Mouse (Mus musculus): ENCODE data around the gene Sept3. TPM values are rescaled to one million over a fixed set of nuclear protein-coding genes. Genes with fewer than 3 reads are reported as not detected.

Gene Sept3
- polyA plus RNA-seq, 1 experiment from 2014 or later: 4.1 TPM

- H3K4me2 ChIP-seq (ENCODE audit: low read depth, low read length): no peak overlapping the region
- no peak overlapping the region for H3K9ac ChIP-seq (ENCODE audit: low read length)
- no peaks in the 10 kb centered on the region for H3K36me3 ChIP-seq (ENCODE audit: control insufficient read depth, insufficient read depth)
- ATAC-seq (replicated peaks; ENCODE audit: extremely low read depth, insufficient read depth, low FRiP score): no peak
- H3K9me3 ChIP-seq (replicated peaks; ENCODE audit: control insufficient read depth, low read length): no peaks in the 10 kb centered on the region
- WGBS: 49% methylated on average over 12 of the region's 12 CpGs
- H3K27ac ChIP-seq (ENCODE audit: low read length): no peak overlapping the region
- no peaks in the 10 kb centered on the region for H3K27me3 ChIP-seq (ENCODE audit: control insufficient read depth, insufficient read depth, low read length)
- H3K4me3 ChIP-seq (ENCODE audit: low read length): no peak overlapping the region
- peaks cover under 1% of the 10 kb centered on the region; the same call in 1 of the 2 replicates for H3K4me1 ChIP-seq (ENCODE audit: control insufficient read depth, insufficient read depth, low read length)
These were observed 11.5 kb downstream of the Sept3 start for GRCm38 (mm10) chr15:82286157-82286556.

GRCm38 (mm10) chr15:82290252-82290651, 15.6 kb downstream of the Sept3 start:
- ATAC-seq (replicated peaks; ENCODE audit: extremely low read depth, insufficient read depth, low FRiP score): no peak
- no peaks in the 10 kb centered on the region for H3K9me3 ChIP-seq (replicated peaks; ENCODE audit: control insufficient read depth, low read length)
- no peaks in the 10 kb centered on the region for H3K36me3 ChIP-seq (ENCODE audit: control insufficient read depth, insufficient read depth)
- no peak overlapping the region for H3K9ac ChIP-seq (ENCODE audit: low read length)
- H3K4me3 ChIP-seq (ENCODE audit: low read length): no peak overlapping the region
- H3K4me1 ChIP-seq (ENCODE audit: control insufficient read depth, insufficient read depth, low read length): peaks cover 9% of the 10 kb centered on the region
- H3K4me2 ChIP-seq (ENCODE audit: low read depth, low read length): no peak overlapping the region
- no peak overlapping the region for H3K27ac ChIP-seq (ENCODE audit: low read length)
- 85% methylated on average over 7 of the region's 7 CpGs for WGBS
- H3K27me3 ChIP-seq (ENCODE audit: control insufficient read depth, insufficient read depth, low read length): no peaks in the 10 kb centered on the region

GRCm38 (mm10) chr15:82292851-82293250, 18.2 kb downstream of the Sept3 start:
- Histone ChIP-seq H3K36me3 (ENCODE audit: control insufficient read depth, insufficient read depth) (no peaks in the 10 kb centered on the region), H3K4me1 (ENCODE audit: control insufficient read depth, insufficient read depth, low read length) (peaks cover 9% of the 10 kb centered on the region), H3K9ac (ENCODE audit: low read length) (no peak overlapping the region), H3K27me3 (ENCODE audit: control insufficient read depth, insufficient read depth, low read length) (no peaks in the 10 kb centered on the region), H3K9me3 (replicated peaks; ENCODE audit: control insufficient read depth, low read length) (no peaks in the 10 kb centered on the region), H3K4me2 (ENCODE audit: low read depth, low read length) (peak overlapping the region; percentile 25; the same call in 1 of the 2 replicates), H3K4me3 (ENCODE audit: low read length) (no peak overlapping the region), H3K27ac (ENCODE audit: low read length) (no peak overlapping the region)
- 21% methylated on average over 5 of the region's 5 CpGs for WGBS
- ATAC-seq (replicated peaks; ENCODE audit: extremely low read depth, insufficient read depth, low FRiP score): no peak

- no peak for ATAC-seq (replicated peaks; ENCODE audit: extremely low read depth, insufficient read depth, low FRiP score)
- H3K27me3 ChIP-seq (ENCODE audit: control insufficient read depth, insufficient read depth, low read length): no peaks in the 10 kb centered on the region
- H3K4me1 ChIP-seq (ENCODE audit: control insufficient read depth, insufficient read depth, low read length): peaks cover 9% of the 10 kb centered on the region
- H3K4me2 ChIP-seq (ENCODE audit: low read depth, low read length): peak overlapping the region; percentile 25; the same call in 1 of the 2 replicates
- H3K4me3 ChIP-seq (ENCODE audit: low read length): no peak overlapping the region
- no peaks in the 10 kb centered on the region for H3K36me3 ChIP-seq (ENCODE audit: control insufficient read depth, insufficient read depth)
- no peak overlapping the region for H3K9ac ChIP-seq (ENCODE audit: low read length)
- 9% methylated on average over 7 of the region's 7 CpGs for WGBS
- no peaks in the 10 kb centered on the region for H3K9me3 ChIP-seq (replicated peaks; ENCODE audit: control insufficient read depth, low read length)
- no peak overlapping the region for H3K27ac ChIP-seq (ENCODE audit: low read length)
These were observed 18.6 kb downstream of the Sept3 start for GRCm38 (mm10) chr15:82293271-82293711.

DNA sequence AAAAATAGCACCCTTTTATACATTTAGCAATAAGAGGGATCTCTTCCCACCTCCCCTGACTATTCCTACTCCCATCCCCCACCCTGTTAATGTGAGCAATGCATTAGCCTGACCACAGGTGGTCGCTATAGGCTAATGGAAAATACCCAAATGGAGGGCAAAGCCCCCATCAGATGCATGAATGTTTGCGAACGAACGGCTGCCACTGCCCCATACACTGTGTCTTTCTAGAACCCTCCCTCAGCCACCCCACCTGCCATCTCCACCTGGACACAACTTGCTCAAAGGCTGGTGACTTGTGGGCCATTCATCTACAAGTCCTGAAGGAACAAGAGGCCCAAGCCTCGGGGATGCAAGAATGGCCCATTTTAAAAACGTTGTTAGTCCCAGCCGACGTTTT, 19.4 kb downstream of the Sept3 start:
- ATAC-seq (replicated peaks; ENCODE audit: extremely low read depth, insufficient read depth, low FRiP score): 0 out of 2 replicates have a peak, but pooled peaks have one; percentile 23
- WGBS: 40% methylated on average over 8 of the region's 8 CpGs
- no peak overlapping the region for H3K4me3 ChIP-seq (ENCODE audit: low read length)

GRCm38 (mm10) chr15:82298764-82299561, 24.3 kb downstream of the Sept3 start, which contains the start of gene Wbp2nl:
Gene Wbp2nl (plus strand): TSS chr15:82298954.
- ATAC-seq (replicated peaks; ENCODE audit: extremely low read depth, insufficient read depth, low FRiP score): no peak
- Histone ChIP-seq H3K4me2 (ENCODE audit: low read depth, low read length) (peak within 1 kb of the TSS; percentile 31; the same call in 1 of the 2 replicates), H3K9me3 (replicated peaks; ENCODE audit: control insufficient read depth, low read length) (no peaks in the 10 kb centered on the region)

More for the DNA sequence above, 19.4 kb downstream of the Sept3 start:
- Histone ChIP-seq H3K4me2 (ENCODE audit: low read depth, low read length) (no peak overlapping the region), H3K9ac (ENCODE audit: low read length) (no peak overlapping the region), H3K27me3 (ENCODE audit: control insufficient read depth, insufficient read depth, low read length) (no peaks in the 10 kb centered on the region), H3K4me1 (ENCODE audit: control insufficient read depth, insufficient read depth, low read length) (peaks cover 9% of the 10 kb centered on the region), H3K27ac (ENCODE audit: low read length) (no peak overlapping the region), H3K9me3 (replicated peaks; ENCODE audit: control insufficient read depth, low read length) (no peaks in the 10 kb centered on the region), H3K36me3 (ENCODE audit: control insufficient read depth, insufficient read depth) (no peaks in the 10 kb centered on the region)

GRCm38 (mm10) chr15:82307107-82307506, 32.4 kb downstream of the Sept3 start:
- no peak for ATAC-seq (replicated peaks; ENCODE audit: extremely low read depth, insufficient read depth, low FRiP score)
- no peaks in the 10 kb centered on the region for H3K9me3 ChIP-seq (replicated peaks; ENCODE audit: control insufficient read depth, low read length)
- H3K36me3 ChIP-seq (ENCODE audit: control insufficient read depth, insufficient read depth): no peaks in the 10 kb centered on the region
- no peaks in the 10 kb centered on the region for H3K4me1 ChIP-seq (ENCODE audit: control insufficient read depth, insufficient read depth, low read length)
- H3K27ac ChIP-seq (ENCODE audit: low read length): no peak overlapping the region
- H3K27me3 ChIP-seq (ENCODE audit: control insufficient read depth, insufficient read depth, low read length): no peaks in the 10 kb centered on the region
- 66% methylated on average over 3 of the region's 3 CpGs for WGBS
- H3K9ac ChIP-seq (ENCODE audit: low read length): no peak overlapping the region
- H3K4me2 ChIP-seq (ENCODE audit: low read depth, low read length): no peak overlapping the region
- H3K4me3 ChIP-seq (ENCODE audit: low read length): no peak overlapping the region

More at GRCm38 (mm10) chr15:82298764-82299561, 24.3 kb downstream of the Sept3 start, which contains the start of gene Wbp2nl:
- Histone ChIP-seq H3K9ac (ENCODE audit: low read length) (no peak within 1 kb of the TSS), H3K36me3 (ENCODE audit: control insufficient read depth, insufficient read depth) (no peaks in the 10 kb centered on the region), H3K27ac (ENCODE audit: low read length) (no peak within 1 kb of the TSS), H3K27me3 (ENCODE audit: control insufficient read depth, insufficient read depth, low read length) (no peaks in the 10 kb centered on the region), H3K4me3 (ENCODE audit: low read length) (no peak within 1 kb of the TSS), H3K4me1 (ENCODE audit: control insufficient read depth, insufficient read depth, low read length) (no peaks in the 10 kb centered on the region)
- 43% methylated on average over 39 of the region's 39 CpGs for WGBS

GRCm38 (mm10) chr15:82308416-82308815, 33.7 kb downstream of the Sept3 start:
- H3K9ac ChIP-seq (ENCODE audit: low read length): no peak overlapping the region
- H3K4me2 ChIP-seq (ENCODE audit: low read depth, low read length): no peak overlapping the region
- H3K36me3 ChIP-seq (ENCODE audit: control insufficient read depth, insufficient read depth): no peaks in the 10 kb centered on the region
- no peak overlapping the region for H3K4me3 ChIP-seq (ENCODE audit: low read length)
- no peaks in the 10 kb centered on the region for H3K9me3 ChIP-seq (replicated peaks; ENCODE audit: control insufficient read depth, low read length)
- no peaks in the 10 kb centered on the region for H3K27me3 ChIP-seq (ENCODE audit: control insufficient read depth, insufficient read depth, low read length)
- no peaks in the 10 kb centered on the region for H3K4me1 ChIP-seq (ENCODE audit: control insufficient read depth, insufficient read depth, low read length)
- no peak for ATAC-seq (replicated peaks; ENCODE audit: extremely low read depth, insufficient read depth, low FRiP score)
- 74% methylated on average over 3 of the region's 3 CpGs for WGBS
- no peak overlapping the region for H3K27ac ChIP-seq (ENCODE audit: low read length)

DNA sequence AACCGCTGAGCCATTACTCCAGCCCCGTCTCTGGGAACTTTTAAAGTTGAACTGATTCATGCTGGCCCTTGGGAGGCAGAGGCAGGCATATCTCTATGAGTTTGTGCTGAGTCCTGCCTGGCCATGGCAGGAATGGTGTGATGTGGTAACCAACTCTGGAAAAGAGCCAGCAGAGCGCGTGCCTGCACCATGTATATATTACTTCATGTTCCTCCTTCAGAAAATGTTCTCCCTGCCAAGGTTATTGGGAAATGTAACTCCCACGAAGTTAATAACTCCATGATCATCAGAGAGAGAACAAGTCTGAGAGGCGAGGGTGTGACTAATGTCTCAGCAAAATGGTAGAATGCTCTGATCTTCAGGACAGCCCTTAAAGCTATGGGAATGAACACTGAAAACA, 43.1 kb downstream of the Sept3 start:
- Histone ChIP-seq H3K9me3 (replicated peaks; ENCODE audit: control insufficient read depth, low read length) (no peaks in the 10 kb centered on the region), H3K4me1 (ENCODE audit: control insufficient read depth, insufficient read depth, low read length) (no peaks in the 10 kb centered on the region), H3K4me3 (ENCODE audit: low read length) (no peak overlapping the region), H3K27ac (ENCODE audit: low read length) (no peak overlapping the region), H3K9ac (ENCODE audit: low read length) (no peak overlapping the region), H3K36me3 (ENCODE audit: control insufficient read depth, insufficient read depth) (no peaks in the 10 kb centered on the region), H3K27me3 (ENCODE audit: control insufficient read depth, insufficient read depth, low read length) (no peaks in the 10 kb centered on the region), H3K4me2 (ENCODE audit: low read depth, low read length) (no peak overlapping the region)
- no peak for ATAC-seq (replicated peaks; ENCODE audit: extremely low read depth, insufficient read depth, low FRiP score)
- WGBS: 78% methylated on average over 6 of the region's 6 CpGs

Measured in heart, embryonic 16.5 days (tissue).